Mouse (Mus musculus) bone marrow, adult 2 months (tissue): ENCODE results near the gene Senp3. TPM values are rescaled to one million over a fixed set of nuclear protein-coding genes. Genes with fewer than 3 reads are reported as not detected.

Experiments
- H3K27ac ChIP-seq: fragments of 200-500 bp; 2 replicates; pipeline ENCODE4 v1.5.1; 2012; ENCODE audit warnings: low read depth, mild to moderate bottlenecking, control low read depth, inconsistent platforms, low read length; ENCODE audit not compliant: control insufficient read depth, poor library complexity, insufficient read depth
- H3K4me1 ChIP-seq: fragments of 200-500 bp; 2 replicates; pipeline ENCODE4 v1.6.1; 2011; ENCODE audit warnings: low read length; ENCODE audit not compliant: control insufficient read depth, insufficient read depth
- H3K4me3 ChIP-seq: fragments of 200-500 bp; replicated peaks from 2 replicates; pipeline ENCODE3; 2011; ENCODE audit warnings: mild to moderate bottlenecking, low read depth, low read length, control low read depth; ENCODE audit not compliant: control insufficient read depth
- CTCF ChIP-seq: fragments of 200-500 bp; IDR thresholded peaks from 2 replicates; pipeline ENCODE4 v1.5.1; 2011; ENCODE audit warnings: low read length, control low read depth; ENCODE audit not compliant: control insufficient read depth, insufficient read depth
- POLR2A ChIP-seq: fragments of 200-500 bp; IDR thresholded peaks from 2 replicates; pipeline ENCODE4 v1.6.1; 2011; ENCODE audit warnings: low read depth, mild to moderate bottlenecking, control low read depth, low read length, borderline replicate concordance; ENCODE audit not compliant: control insufficient read depth
- WGBS: fragments of 180-500 bp; shearing (Covaris S2); methylation state at CpG from one replicate; pipeline ENCODE4 v1.1.7; 2018; 5-methylcytosine and 5-hydroxymethylcytosine counted together
- polyA plus RNA-seq: library from polyadenylated mRNA; stranded (reverse); fragments of >200 nt; gene quantifications from 2 replicates; pipeline ENCODE4 v1.2.4, GENCODE M21; 2011; ENCODE audit warnings: low replicate concordance; ENCODE audit not compliant: missing spikeins, insufficient read depth, insufficient read length

Senp3 gene
- polyA plus RNA-seq, 1 experiment = 67.8 TPM

DNA sequence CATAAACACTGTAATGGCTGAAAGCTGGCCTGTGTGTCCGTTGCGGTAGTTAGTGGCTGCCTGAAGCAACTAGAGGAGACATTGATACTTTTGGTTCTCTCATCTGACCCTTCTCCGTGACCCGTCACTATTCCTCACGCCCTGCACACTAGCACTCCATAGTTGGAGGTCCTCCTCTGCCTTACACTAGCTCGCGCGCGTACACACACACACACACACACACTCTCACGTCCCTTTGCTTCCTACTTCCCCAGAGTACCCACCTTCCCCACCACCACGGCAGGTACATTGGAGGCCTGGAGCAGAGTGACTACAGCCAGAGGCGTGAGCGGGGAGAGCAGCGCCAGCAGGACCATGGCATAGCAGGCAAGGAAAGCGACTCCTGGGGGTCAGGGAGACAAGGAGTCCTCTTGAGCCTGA lies 24.4 kb downstream of the Senp3 start:
- Histone ChIP-seq H3K4me1 (no peaks in the 10 kb centered on the region; the same call in 1 of the 2 replicates), H3K4me3 (no peak overlapping the region), H3K27ac (no peak overlapping the region)
- TF ChIP-seq CTCF (no peak), POLR2A (no peak)
- 83% methylated on average over 15 of the region's 15 CpGs for WGBS

- WGBS = 59% methylated on average over 10 of the region's 10 CpGs
- H3K27ac ChIP-seq = no peak overlapping the region
- no peaks in the 10 kb centered on the region; the same call in 1 of the 2 replicates for H3K4me1 ChIP-seq
- H3K4me3 ChIP-seq = no peak overlapping the region
- peak; percentile 78 for TF ChIP-seq CTCF
- no peak for TF ChIP-seq POLR2A
These were observed 25.0 kb downstream of the Senp3 start for GRCm38 (mm10) chr11:69656617-69657461.

DNA sequence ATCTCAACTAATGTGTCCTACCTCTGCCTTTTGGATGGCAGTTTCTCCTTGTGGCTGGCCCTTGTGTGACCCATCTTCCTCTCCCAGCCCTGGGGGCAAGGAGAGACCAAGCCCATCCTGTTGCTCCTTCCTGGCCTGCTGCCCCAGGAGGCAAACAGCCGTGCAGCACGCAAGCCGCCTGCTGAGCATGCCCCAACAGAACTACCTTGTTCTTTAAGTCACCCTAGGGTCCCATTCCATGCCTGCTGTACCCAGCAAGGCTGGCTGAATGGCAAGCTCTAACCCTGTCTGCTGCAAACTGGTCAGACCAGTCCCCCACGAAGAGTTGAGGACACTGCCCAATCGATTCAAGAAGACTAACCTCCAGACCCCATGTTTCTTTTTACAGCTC lies 25.8 kb downstream of the Senp3 start:
- H3K4me1 ChIP-seq = no peaks in the 10 kb centered on the region; the same call in 1 of the 2 replicates
- H3K27ac ChIP-seq = no peak overlapping the region
- H3K4me3 ChIP-seq = no peak overlapping the region
- WGBS = 87% methylated on average over 5 of the region's 5 CpGs
- TF ChIP-seq CTCF (no peak), POLR2A (no peak)

DNA sequence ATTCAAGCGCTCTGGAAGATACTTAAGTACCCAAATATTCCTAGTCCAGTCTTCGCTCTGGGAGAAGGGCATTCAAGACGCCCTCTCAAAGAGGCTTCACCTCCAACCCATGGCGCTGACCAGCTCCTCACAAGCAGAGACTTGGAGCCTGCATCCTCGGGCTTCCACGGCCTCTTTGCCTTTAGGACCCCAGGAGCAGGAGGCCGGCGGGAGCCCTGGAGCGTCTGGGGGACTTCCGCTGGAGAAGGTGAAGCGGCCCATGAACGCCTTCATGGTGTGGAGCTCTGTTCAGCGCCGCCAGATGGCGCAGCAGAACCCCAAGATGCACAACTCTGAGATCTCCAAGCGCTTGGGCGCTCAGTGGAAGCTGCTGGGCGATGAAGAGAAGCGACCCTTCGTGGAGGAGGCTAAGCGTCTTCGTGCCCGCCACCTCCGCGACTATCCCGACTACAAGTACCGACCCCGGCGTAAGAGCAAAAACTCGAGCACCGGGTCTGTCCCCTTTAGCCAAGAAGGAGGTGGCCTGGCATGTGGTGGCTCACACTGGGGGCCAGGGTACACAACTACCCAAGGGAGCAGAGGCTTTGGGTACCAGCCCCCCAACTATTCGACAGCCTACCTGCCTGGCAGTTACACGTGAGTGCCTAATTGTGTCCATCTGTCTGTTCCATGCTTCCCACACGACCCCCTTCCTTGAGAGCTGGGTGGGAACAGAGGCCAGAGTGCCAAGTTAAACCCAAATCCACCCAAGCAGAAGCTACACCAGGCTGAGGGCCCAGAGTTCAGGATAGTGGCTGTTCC lies 26.4 kb downstream of the Senp3 start, which contains the start of gene Sox15:
Gene Sox15, plus strand, starts transcription at position 51 of the 801 bp plus-strand sequence.
- no peak within 1 kb of the TSS for H3K4me3 ChIP-seq
- WGBS = 57% methylated on average over 34 of the region's 34 CpGs
- peak within 1 kb of the TSS; percentile 9; the same call in 1 of the 2 replicates for H3K27ac ChIP-seq
- H3K4me1 ChIP-seq = no peaks in the 10 kb centered on the region; the same call in 1 of the 2 replicates
- TF ChIP-seq CTCF (peak; percentile 71), POLR2A (no peak)

- WGBS = 37% methylated on average over 9 of the region's 9 CpGs
- H3K4me1 ChIP-seq = no peaks in the 10 kb centered on the region; the same call in 1 of the 2 replicates
- no peak overlapping the region for H3K4me3 ChIP-seq
- no peak for TF ChIP-seq POLR2A
- TF ChIP-seq CTCF = no peak
- peak overlapping the region; percentile 8; the same call in 1 of the 2 replicates for H3K27ac ChIP-seq
These were observed 27.1 kb downstream of the Senp3 start for GRCm38 (mm10) chr11:69654760-69655159.

- Histone ChIP-seq H3K4me3 (no peak overlapping the region), H3K4me1 (no peaks in the 10 kb centered on the region; the same call in 1 of the 2 replicates), H3K27ac (no peak overlapping the region)
- no peak for TF ChIP-seq POLR2A
- TF ChIP-seq CTCF = no peak
- 88% methylated on average over 5 of the region's 5 CpGs for WGBS
These were observed 28.5 kb downstream of the Senp3 start for GRCm38 (mm10) chr11:69653399-69653798.

DNA sequence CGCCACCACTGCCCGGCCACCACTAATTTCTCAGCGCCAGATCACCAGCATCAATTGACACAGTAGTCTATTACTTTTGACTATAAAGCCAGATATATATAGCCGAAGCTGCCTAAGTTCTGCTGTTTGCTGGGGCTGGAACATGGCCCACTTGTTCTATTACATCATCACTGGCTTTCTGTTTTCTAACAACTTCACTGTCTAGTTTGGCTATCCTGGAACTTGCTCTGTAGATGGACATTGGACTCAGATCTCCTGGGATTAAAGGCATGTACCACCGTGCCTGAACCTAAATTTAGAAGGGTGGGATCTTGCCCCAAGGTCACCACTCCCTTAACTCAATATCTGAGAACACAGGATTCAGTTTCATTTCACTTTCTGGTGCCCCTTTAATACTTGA lies 36.0 kb downstream of the Senp3 start:
- H3K4me3 ChIP-seq = no peak overlapping the region
- no peak overlapping the region for H3K27ac ChIP-seq
- WGBS = 86% methylated on average over 5 of the region's 5 CpGs
- no peak for TF ChIP-seq CTCF
- TF ChIP-seq POLR2A = no peak
- no peaks in the 10 kb centered on the region for H3K4me1 ChIP-seq

- Histone ChIP-seq H3K4me1 (peaks cover 1% of the 10 kb centered on the region; the same call in 1 of the 2 replicates), H3K4me3 (no peak overlapping the region), H3K27ac (no peak overlapping the region)
- 75% methylated on average over 3 of the region's 3 CpGs for WGBS
- TF ChIP-seq CTCF (no peak), POLR2A (no peak)
These were observed 46.4 kb downstream of the Senp3 start for GRCm38 (mm10) chr11:69635471-69635870.
